Mouse (Mus musculus) heart, postnatal 0 days (tissue): ENCODE results near the gene Gm973.

Experiments used
- CTCF ChIP-seq: IDR thresholded peaks from 2 replicates; pipeline ENCODE4 v1.5.1; 2016; ENCODE audit warnings: antibody characterized with exemption, control low read depth, low read depth
- EP300 ChIP-seq: IDR thresholded peaks from 2 replicates; pipeline ENCODE4 v1.6.1; 2016; ENCODE audit warnings: antibody characterized with exemption, low read depth

- no peak for TF ChIP-seq CTCF
- no peak for TF ChIP-seq EP300
Measured at GRCm38 (mm10) chr1:59473181-59473555, 42.9 kb upstream of the Gm973 start.
